Mouse (Mus musculus) T-helper 17 cell (primary cell): ENCODE measurements at regions not wholly inside any gene's neighbourhood (a gene's known extent, or its start where the extent isn't known, plus 50 kb on each side); places are given as distances from the start of the nearest gene placed in this dataset.
"Not testable (repeated sequence)": the region's sequence is repeated elsewhere in the genome, so short reads cannot be mapped to it uniquely, and the experiment has no call there.

Source experiments
- in situ Hi-C, 2 experiments: fragments of 300-600 bp; cut with MboI, MseI; formaldehyde crosslinking; loops; 1 replicate in 1 of 2; 2 replicates in 1 of 2; pipeline ENCODE4 v1.15.1; 2025; ENCODE audit warnings: high pct_unique_total_duplicates in 2 of 2

GRCm38 (mm10) chr16:69937514-69938194 lies 74.1 kb upstream of the Speer2 start:
- in situ Hi-C loops = no loop called here

DNA sequence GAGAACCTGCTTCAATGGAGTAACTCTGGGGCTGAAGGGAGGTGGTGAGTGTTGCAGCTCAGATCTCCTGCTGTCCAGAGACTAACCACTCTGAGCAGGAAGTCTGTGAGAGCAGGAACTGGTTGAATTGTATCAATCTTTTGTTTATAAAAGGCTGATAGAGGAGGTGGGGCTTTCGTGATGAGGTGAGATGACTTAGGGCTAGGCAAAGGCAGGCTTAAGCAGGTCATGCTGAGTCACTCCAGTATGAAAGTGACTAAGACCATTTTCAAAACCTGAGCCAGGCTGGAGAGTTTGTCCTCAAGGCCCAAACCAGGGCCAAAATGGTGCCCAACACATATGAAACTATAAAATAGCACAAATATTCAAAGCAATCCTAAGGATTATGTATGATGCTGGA lies 80.1 kb upstream of the Speer2 start:
- in situ Hi-C loops = no loop called here

- in situ Hi-C loops = no loop called here
These were observed 85.2 kb upstream of the Speer2 start for GRCm38 (mm10) chr16:69948783-69949182.

DNA sequence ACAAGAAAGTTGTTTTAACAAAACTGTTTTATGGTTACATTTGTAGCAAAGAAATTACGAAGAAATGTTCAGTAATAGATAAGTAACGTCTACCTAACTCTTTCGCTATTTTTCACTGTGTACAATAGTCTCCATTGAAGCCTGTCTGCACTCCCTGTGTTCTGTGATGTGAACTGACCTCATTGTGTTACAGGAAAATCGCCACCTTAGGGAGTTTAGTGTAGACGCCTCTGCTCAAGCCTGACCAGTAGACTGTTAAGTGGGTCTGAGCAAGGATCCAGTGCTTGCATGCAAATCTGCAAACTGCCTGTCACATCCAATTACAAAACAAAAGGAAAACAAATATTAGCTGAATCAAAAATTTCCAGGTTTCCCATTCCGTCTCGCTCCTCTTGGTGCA lies 85.8 kb upstream of the Speer2 start:
- in situ Hi-C loops = no loop called here

DNA sequence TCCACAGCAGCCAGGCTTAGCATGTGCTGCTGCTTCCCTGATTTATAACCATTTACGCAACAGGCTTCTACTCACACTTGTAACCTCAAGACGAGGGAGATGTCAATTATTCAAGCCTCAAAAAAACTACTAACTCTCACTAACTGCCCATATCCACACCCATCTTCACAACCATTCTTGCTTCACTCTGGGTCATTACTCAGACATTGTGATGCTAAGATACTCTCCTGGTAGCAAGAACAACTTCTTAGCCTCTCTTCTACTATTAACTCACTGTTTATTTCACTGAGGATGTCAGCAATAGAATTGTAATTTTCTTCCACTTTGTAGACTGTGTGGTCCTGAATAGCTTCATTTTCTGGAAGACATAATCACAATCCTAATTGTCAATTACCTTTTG lies 88.0 kb upstream of the Speer2 start:
- in situ Hi-C loops = no loop called here

DNA sequence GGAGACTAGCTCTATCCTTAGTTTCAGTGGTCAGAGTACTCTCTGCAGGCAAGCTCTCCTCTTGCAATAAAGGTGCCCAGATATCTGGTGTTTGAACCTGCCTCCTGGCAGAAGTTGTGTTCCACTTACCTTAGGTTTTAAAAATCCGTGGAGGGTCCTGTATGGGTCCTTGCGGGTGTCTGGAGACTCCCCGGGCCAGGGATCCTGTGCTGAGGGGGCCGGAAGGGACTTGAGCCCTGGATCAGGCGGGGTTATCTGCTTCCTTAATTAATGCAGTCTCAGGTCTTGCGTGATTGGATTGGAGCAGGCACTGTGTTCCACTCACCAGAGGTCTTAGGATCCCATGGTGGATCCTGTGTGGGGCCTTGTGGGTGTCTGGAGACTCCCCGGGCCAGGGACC lies 103.0 kb upstream of the Speer2 start:
- in situ Hi-C loops = not testable (repeated sequence)

- in situ Hi-C loops = no loop called here
These were observed 116.4 kb upstream of the Speer2 start for GRCm38 (mm10) chr16:69979813-69980527.

DNA sequence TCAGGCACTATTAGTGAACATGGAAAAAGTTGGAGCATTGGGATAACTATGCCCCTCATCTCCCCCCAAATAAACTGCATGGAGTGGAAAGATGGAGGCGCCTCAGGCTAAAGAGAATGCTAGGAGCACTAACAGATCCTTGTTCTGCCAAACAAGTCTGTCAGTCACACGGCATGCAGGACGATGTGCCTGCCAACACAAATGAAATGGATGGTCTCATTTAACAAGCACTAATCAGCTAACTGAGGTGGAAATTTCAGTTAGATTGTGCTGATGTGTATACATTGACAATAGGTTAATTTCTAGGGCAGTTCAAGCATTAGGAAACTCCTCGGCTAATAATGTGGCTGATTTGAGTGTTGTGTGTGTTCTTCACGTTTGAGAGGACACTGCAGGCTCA lies 120.8 kb upstream of the Speer2 start:
- in situ Hi-C loops = no loop called here

DNA sequence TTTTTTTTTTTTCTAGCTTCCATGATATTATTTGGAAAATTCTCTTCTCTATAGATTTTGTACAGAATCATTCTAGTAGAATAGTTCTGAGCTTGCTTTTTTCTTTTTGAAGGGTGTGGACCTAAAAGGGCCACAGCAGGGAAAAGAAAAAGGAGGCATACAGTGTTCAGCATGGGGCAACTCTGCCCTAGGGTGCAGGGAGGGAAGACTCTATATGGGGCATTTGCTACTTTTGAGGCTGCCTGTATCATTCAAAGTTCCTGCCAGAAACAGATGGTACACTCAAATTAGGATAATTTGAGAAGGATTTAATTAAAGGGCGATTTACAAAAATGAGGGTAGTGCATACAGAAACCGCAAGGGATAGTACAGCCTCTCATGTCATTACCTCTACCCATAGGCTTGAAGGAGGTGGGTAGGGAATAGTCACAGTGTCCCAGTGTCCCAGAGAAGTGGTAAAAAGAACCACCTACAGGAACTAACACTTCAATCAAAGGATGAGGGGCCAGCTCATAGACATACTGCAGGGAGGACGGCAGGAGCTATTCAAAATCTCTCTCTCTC lies 128.4 kb upstream of the Speer2 start:
- in situ Hi-C loops = no loop called here

- in situ Hi-C loops = no loop called here
These were observed 129.2 kb upstream of the Speer2 start for GRCm38 (mm10) chr16:69992715-69993114.

DNA sequence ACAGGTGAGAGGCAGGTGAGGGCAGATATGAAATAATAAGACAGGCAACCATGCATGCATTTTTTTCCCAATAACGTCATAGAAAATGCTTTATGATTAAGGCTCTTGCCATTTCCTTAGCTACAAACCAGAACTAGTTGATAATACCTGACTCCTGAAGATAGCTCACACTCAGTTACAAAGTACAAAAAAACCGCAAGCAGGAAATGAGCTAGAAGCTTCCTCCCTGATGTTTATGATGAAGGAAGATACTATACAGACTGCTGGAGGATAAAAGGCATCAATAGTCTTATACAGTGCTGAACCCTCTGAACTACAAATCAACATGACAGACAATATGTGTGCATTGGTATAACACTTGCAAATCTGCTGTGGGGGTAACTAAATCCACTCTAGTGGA lies 143.3 kb upstream of the Speer2 start:
- in situ Hi-C loops = no loop called here

GRCm38 (mm10) chr16:70016980-70017379 lies 153.4 kb upstream of the Speer2 start:
- in situ Hi-C loops = no loop called here

DNA sequence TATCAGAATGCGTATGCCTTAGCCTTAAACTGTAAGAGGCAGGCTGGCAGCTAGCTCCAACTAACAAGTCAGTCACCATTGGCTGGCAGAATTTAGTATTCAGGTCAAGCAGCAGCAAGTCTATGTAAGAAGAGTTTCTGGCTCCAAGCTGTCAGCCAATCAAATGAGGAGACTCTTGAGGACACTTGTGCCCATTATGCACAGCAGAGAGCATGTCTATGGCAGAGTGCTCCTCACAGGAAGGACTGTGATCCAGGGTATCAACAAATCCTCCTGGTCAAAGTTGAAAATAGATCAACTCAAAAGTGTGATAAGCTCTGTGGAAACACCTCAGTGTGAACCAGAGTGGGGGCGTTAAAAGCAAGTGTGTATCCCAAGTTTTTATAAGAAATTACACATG lies 156.0 kb upstream of the Speer2 start:
- in situ Hi-C loops = no loop called here

DNA sequence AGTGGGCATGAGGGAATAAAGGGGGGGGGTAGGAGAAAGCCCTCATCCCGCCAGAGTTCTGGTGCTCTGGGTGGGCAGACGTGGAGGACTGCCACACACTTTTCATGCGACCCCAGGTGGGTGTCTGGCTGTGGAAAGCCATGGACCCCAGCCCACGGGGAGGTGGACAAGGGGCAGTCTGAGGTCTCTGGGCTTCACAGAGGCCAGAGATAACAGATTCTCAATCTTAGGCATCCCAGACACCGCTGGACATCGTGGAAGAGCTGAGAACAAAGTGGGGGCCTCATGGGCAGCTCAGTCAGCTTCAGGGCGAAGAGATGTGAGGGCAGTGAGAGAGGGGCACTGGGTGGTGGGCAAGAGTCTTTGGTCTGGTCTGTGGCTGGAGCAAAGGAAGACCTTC lies 157.9 kb upstream of the Speer2 start:
- in situ Hi-C loops = no loop called here

DNA sequence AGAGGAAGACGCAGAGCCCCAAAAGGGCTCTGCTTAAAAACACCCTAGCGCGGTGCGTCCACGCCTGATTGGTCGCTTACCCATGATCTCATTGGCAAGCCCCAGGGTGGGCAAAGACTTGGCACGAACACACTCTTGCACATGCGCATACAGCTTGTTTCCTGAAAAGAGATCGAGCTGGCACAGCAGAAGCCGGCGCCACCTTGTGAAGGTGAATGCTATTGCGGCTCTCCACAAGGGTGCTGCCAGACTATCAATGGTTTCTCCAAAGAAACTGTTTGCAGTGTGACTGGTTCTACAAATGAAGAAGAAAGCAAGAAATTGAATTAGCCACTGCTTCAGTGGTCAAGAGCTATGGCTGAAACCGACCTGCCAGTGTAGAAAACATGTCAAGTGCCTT lies 165.1 kb upstream of the Speer2 start:
- in situ Hi-C loops = no loop called here

- in situ Hi-C loops = no loop called here
These were observed 182.0 kb upstream of the Speer2 start for GRCm38 (mm10) chr16:70045547-70045946.

GRCm38 (mm10) chr16:70046009-70046408 lies 182.5 kb upstream of the Speer2 start:
- in situ Hi-C loops = no loop called here

GRCm38 (mm10) chr16:70049850-70050249 lies 186.3 kb upstream of the Speer2 start:
- in situ Hi-C loops = no loop called here

DNA sequence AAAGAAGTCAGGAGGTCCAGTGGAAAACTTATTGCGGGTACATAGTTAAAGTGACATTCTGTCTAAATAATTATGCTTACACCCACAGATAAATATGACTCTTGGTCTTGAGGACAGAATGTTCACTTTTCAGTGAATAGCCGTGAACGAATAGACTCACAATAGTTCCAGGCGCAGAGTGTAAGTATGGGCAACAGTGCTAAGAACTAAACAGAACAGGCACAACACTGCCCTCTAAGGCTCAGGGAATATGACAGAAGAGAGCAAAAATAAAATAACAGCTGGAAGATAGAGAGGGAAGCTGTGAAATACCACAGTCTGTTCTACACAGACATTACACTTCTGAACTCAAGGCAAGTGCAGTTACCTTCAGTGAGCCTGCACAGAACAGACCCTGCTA lies 207.9 kb upstream of the Speer2 start:
- in situ Hi-C loops = no loop called here

GRCm38 (mm10) chr16:70073740-70074139 lies 210.2 kb upstream of the Speer2 start:
- in situ Hi-C loops = no loop called here

DNA sequence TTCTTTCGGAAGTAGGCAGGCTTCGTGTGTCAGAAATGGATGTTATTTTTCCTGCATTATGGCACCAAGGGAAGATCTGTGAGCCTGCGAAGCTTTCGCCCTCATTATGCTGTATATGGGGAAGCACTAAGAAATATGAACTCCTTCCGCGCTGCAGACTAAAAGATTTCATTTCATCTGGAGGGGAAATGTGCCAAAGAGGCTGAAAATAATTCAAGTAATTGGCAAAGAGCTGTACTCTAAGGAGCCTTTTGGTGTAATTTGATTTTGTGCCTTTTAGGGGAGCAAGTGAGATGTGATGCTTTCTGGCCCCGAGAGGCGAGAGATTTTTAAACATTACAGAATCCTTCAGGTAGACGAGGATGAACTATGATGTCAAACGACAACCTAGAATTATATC lies 216.0 kb upstream of the Speer2 start:
- in situ Hi-C loops = no loop called here

DNA sequence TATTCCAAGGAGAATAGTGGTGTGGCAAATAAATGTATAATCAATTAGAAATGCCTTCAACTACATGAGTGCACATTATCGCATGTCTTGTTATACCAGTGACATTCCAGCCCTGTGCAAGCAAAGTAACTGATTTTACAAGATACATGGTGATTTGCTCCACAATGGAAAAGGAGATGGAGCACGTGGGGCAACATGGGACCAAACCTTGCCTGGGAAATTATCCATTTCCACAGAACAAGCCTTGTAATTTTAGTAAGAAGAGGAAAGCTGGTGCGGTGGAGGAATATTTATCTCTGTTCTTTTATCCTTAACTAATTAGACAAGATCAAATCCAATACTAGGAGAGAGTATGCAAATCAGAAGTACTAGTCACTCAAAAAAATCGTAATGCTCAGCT lies 222.5 kb upstream of the Gbe1 start:
- in situ Hi-C loops = no loop called here

GRCm38 (mm10) chr16:70091963-70092362 lies 221.8 kb upstream of the Gbe1 start:
- in situ Hi-C loops = no loop called here
